Comparison of ENCODE assay signal across 2 mouse cellular contexts in genomic region chr19:42137167-42137672, GRCm38 (mm10).
TF ChIP-seq lines count a peak whose summit lies in the region.

No protein-coding gene starts in this region.

TF ChIP-seq in ES-E14, 5 proteins besides CTCF, POLR2A, EP300 and RAD21:
- TF ChIP-seq ZNF384 (IDR thresholded peaks at IDR 0.05; ENCODE audit: low read depth, low read length), result no peak
- TF ChIP-seq CHD2 (IDR thresholded peaks at IDR 0.05; ENCODE audit: low read depth, low read length), result no peak
- TF ChIP-seq HCFC1 (IDR thresholded peaks at IDR 0.05; ENCODE audit: borderline replicate concordance, insufficient read depth, low read length), result no peak
- TF ChIP-seq ZC3H11A (IDR thresholded peaks at IDR 0.05; ENCODE audit: borderline replicate concordance, low read depth, low read length), result no peak
- no peak for TF ChIP-seq MAFK (IDR thresholded peaks at IDR 0.05; ENCODE audit: insufficient read depth, low read depth, low read length)

TF ChIP-seq in MEL, 35 proteins besides CTCF, POLR2A, EP300 and RAD21:
- TF ChIP-seq ETS1 (IDR thresholded peaks at IDR 0.05; ENCODE audit: low read depth, low read length) (peak; percentile 54; the same call in 1 of the 2 replicates), ZNF384 (IDR thresholded peaks at IDR 0.05; ENCODE audit: low read depth, low read length) (peak; percentile 75), BHLHE40 (IDR thresholded peaks at IDR 0.05; ENCODE audit: borderline replicate concordance, low read depth, low read length) (no peak), NRF1 (IDR thresholded peaks at IDR 0.05; ENCODE audit: insufficient read depth, low read depth, low read length, poor library complexity, severe bottlenecking) (no peak), JUND (IDR thresholded peaks at IDR 0.05; ENCODE audit: low read depth, low read length) (no peak), SMC3 (IDR thresholded peaks at IDR 0.05; ENCODE audit: low read depth, low read length) (no peak), USF1 (IDR thresholded peaks at IDR 0.05; ENCODE audit: low read depth, low read length) (no peak), KAT2A (conservative IDR thresholded peaks at IDR 0.05; ENCODE audit: low read depth, low read length) (no peak), POLR2AphosphoS2 (IDR thresholded peaks at IDR 0.05; ENCODE audit: low read length) (no peak), MAX (IDR thresholded peaks at IDR 0.05; ENCODE audit: low read length) (no peak), GABPA (IDR thresholded peaks at IDR 0.05; ENCODE audit: low read depth, low read length) (no peak), MYB (IDR thresholded peaks at IDR 0.05; ENCODE audit: low read depth, low read length) (no peak), POLR2AphosphoS5 (IDR thresholded peaks at IDR 0.05; ENCODE audit: borderline replicate concordance, low read depth, low read length) (no peak), ELF1 (IDR thresholded peaks at IDR 0.05; ENCODE audit: low read depth, low read length) (no peak), ZMIZ1 (IDR thresholded peaks at IDR 0.05; ENCODE audit: low read depth, low read length) (no peak), RCOR1 (IDR thresholded peaks at IDR 0.05; ENCODE audit: low read depth, low read length) (no peak; the same call in 1 of the 2 replicates), USF2 (IDR thresholded peaks at IDR 0.05; ENCODE audit: borderline replicate concordance in 1 of 2, insufficient read depth in 1 of 2, low read depth in 1 of 2, low read length in 2 of 2) (no peak), TAL1 (IDR thresholded peaks at IDR 0.05; ENCODE audit: low read length) (peak; percentile 20), UBTF (IDR thresholded peaks at IDR 0.05; ENCODE audit: borderline replicate concordance, insufficient read depth, low read depth, low read length) (no peak), MEF2A (IDR thresholded peaks at IDR 0.05; ENCODE audit: extremely low read depth, insufficient replicate concordance, low read depth, low read length, poor library complexity, severe bottlenecking) (no peak), ZC3H11A (IDR thresholded peaks at IDR 0.05; ENCODE audit: low read depth, low read length) (no peak), MAZ (IDR thresholded peaks at IDR 0.05; ENCODE audit: low read depth, low read length) (no peak), NELFE (IDR thresholded peaks at IDR 0.05; ENCODE audit: low read depth, low read length) (no peak), TCF12 (IDR thresholded peaks at IDR 0.05; ENCODE audit: low read depth, low read length) (peak; percentile 72), ZKSCAN1 (IDR thresholded peaks at IDR 0.05; ENCODE audit: low read depth, low read length) (no peak), TBP (IDR thresholded peaks at IDR 0.05; ENCODE audit: low read depth, low read length) (peak; percentile 48; the same call in 1 of the 2 replicates), MYC (IDR thresholded peaks at IDR 0.05; ENCODE audit: low read depth, low read length) (no peak), CHD2 (IDR thresholded peaks at IDR 0.05; ENCODE audit: low read length) (no peak), E2F4 (IDR thresholded peaks at IDR 0.05; ENCODE audit: borderline replicate concordance, low read depth, low read length) (no peak), HCFC1 (IDR thresholded peaks at IDR 0.05; ENCODE audit: low read depth, low read length) (0 out of 2 replicates have a peak, but pooled peaks have one; percentile 25), CHD1 (IDR thresholded peaks at IDR 0.05; ENCODE audit: low read depth, low read length) (no peak), MXI1 (IDR thresholded peaks at IDR 0.05; ENCODE audit: low read depth, low read length) (no peak), MAFK (IDR thresholded peaks at IDR 0.05; ENCODE audit: borderline replicate concordance, low read depth, low read length) (no peak), SIN3A (IDR thresholded peaks at IDR 0.05; ENCODE audit: low read length) (no peak), GATA1 (IDR thresholded peaks at IDR 0.05; ENCODE audit: low read depth, low read length) (peak; percentile 79)
